13 mouse cellular contexts compared by ENCODE assay signal in genomic region chr10:40008847-40009246, GRCm38 (mm10). TPM values are rescaled to one million over a fixed set of nuclear protein-coding genes. Genes with fewer than 3 reads are reported as not detected.
"Had no signal": no experiment of that assay in that cellular context is flagged by ENCODE, and none has a peak within 500 bp of the region (broad histone marks: within the 10 kb centered on the region; RNA-seq: fewer than 3 reads in every experiment).

No protein-coding gene starts in this region.

RNA-seq across cellular contexts. Expression of gene Mfsd4b1, which starts 16.2 kb away (rescaled TPM):
- polyA plus RNA-seq: limb, embryonic 10.5 days; lung, embryonic 14.5 days; macrophage; midbrain, embryonic 10.5 days; midbrain, embryonic 11.5 days; midbrain, embryonic 12.5 days; neural tube, embryonic 11.5 days; neural tube, embryonic 12.5 days had no signal

RNA-seq across cellular contexts. Expression of gene Mfsd4b5, which starts 22.4 kb away (rescaled TPM):
- polyA plus RNA-seq: midbrain, embryonic 10.5 days; midbrain, embryonic 11.5 days; midbrain, embryonic 13.5 days; midbrain, embryonic 14.5 days; midbrain, embryonic 15.5 days; midbrain, embryonic 16.5 days; midbrain, postnatal 0 days had no signal

RNA-seq across cellular contexts. Expression of gene Mfsd4b3, which starts 48.9 kb away (rescaled TPM):
- polyA plus RNA-seq: midbrain, embryonic 11.5 days; midbrain, embryonic 13.5 days; midbrain, embryonic 14.5 days; midbrain, embryonic 15.5 days; midbrain, postnatal 0 days; neural tube, embryonic 11.5 days had no signal
